9 mouse cellular contexts compared by ENCODE assay signal in the genomic region with DNA sequence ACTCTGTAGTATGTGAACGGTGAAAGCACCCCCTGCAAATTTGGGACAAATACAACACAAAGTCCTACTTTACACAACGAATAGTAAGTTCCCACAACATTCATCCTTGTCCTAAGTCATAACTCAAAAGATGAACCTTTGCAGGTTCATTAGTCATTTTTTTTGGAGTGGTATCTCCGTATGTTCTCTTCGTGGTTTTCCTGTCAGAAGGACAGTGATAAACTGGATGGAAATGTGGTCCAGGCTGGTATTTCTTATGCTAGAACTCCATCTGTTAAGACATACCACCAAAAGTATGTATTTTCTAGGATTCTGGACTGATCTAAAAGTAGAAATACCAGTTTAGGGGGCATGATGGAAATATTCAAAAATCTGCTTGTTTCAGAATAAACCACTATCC. TPM values are rescaled to one million over a fixed set of nuclear protein-coding genes. Genes with fewer than 3 reads are reported as not detected.
DNase-seq lines count a peak whose midpoint lies in the region; ATAC-seq and TF ChIP-seq lines count a peak whose summit lies in the region.
"Had no signal": no experiment of that assay in that cellular context is flagged by ENCODE, and none has a peak within 500 bp of the region (broad histone marks: within the 10 kb centered on the region; RNA-seq: fewer than 3 reads in every experiment).

No protein-coding gene starts in this region.

- no peak for DNase-seq in heart, adult 18-20 months
- peak; percentile 39 for DNase-seq in MEL (ENCODE audit: low read depth, low spot score)
- no peak for DNase-seq in left cerebral cortex, adult 8-10 months (ENCODE audit: low spot score in 2 of 2)
- no peak for DNase-seq in left cerebral cortex, postnatal 10 days (ENCODE audit: extremely low spot score in 1 of 2, low spot score in 2 of 2)

- H3K4me2 ChIP-seq in heart, embryonic 15.5 days: peak overlapping the region; percentile 80
- peak overlapping the region; percentile 91 for H3K4me2 ChIP-seq in hindbrain, embryonic 13.5 days

- H3K36me3 ChIP-seq in heart, embryonic 15.5 days: peaks cover 5% of the 10 kb centered on the region; the same call in 1 of the 2 replicates
- H3K36me3 ChIP-seq in MEL (ENCODE audit: control insufficient read depth in 1 of 2, insufficient read depth in 2 of 2, low read length in 2 of 2): peaks cover 24 to 27% of the 10 kb centered on the region in 2 experiments
- H3K36me3 ChIP-seq in hindbrain, embryonic 13.5 days: peaks cover 6% of the 10 kb centered on the region; the same call in 1 of the 2 replicates
- peaks cover 17% of the 10 kb centered on the region; the same call in 1 of the 2 replicates for H3K36me3 ChIP-seq in macrophage (ENCODE audit: inconsistent target)

- H3K4me1 ChIP-seq in heart, embryonic 15.5 days (replicated peaks): peaks cover 6% of the 10 kb centered on the region; the same call in 1 of the 2 replicates
- peaks cover 8 to 12% of the 10 kb centered on the region in 2 experiments; a peak in 2 of 4 replicates for H3K4me1 ChIP-seq in MEL (ENCODE audit: control insufficient read depth in 1 of 2, insufficient read depth in 2 of 2, low read length in 2 of 2)
- H3K4me1 ChIP-seq in hindbrain, embryonic 13.5 days (replicated peaks): peaks cover 27% of the 10 kb centered on the region

- no peak for TF ChIP-seq POLR2A in MEL (IDR thresholded peaks at IDR 0.05; ENCODE audit: control insufficient read depth in 1 of 2, insufficient read depth in 1 of 2, low read depth in 1 of 2, low read length in 2 of 2, poor library complexity in 1 of 2)

- H3K9ac ChIP-seq in heart, embryonic 15.5 days: no peak overlapping the region
- H3K9ac ChIP-seq in MEL (ENCODE audit: control insufficient read depth, low read depth, low read length, poor library complexity, severe bottlenecking): peak overlapping the region; percentile 85
- no peak overlapping the region for H3K9ac ChIP-seq in hindbrain, embryonic 13.5 days

- H3K4me3 ChIP-seq in heart, embryonic 15.5 days: peak overlapping the region; percentile 91; the same call in 1 of the 2 replicates
- H3K4me3 ChIP-seq in MEL (ENCODE audit: control insufficient read depth in 1 of 2, insufficient read depth in 1 of 2, low read depth in 2 of 2, low read length in 2 of 2): peak overlapping the region; percentile 92 to 97
- 0 out of 2 replicates have a peak overlapping the region, but pooled peaks have one; percentile 68 for H3K4me3 ChIP-seq in hindbrain, embryonic 13.5 days
- H3K4me3 ChIP-seq in macrophage (ENCODE audit: inconsistent target): peak overlapping the region; percentile 87

- H3K27me3 ChIP-seq in heart, embryonic 15.5 days: no peaks in the 10 kb centered on the region
- H3K27me3 ChIP-seq in MEL (ENCODE audit: control insufficient read depth in 1 of 2, insufficient read depth in 2 of 2, low read length in 2 of 2): no peaks in the 10 kb centered on the region
- H3K27me3 ChIP-seq in hindbrain, embryonic 13.5 days: no peaks in the 10 kb centered on the region

- 66% methylated on average over 4 of the region's 4 CpGs for WGBS in heart, embryonic 15.5 days
- WGBS in hindbrain, embryonic 13.5 days: 83% methylated on average over 4 of the region's 4 CpGs
- WGBS in macrophage (ENCODE audit: missing documents): 51% methylated on average over 4 of the region's 4 CpGs

- intact Hi-C loops in left cerebral cortex, postnatal 10 days (cut with DNase I): loop anchor here (10.0 kb wide), 1 partner anchor 333 kb away; no protein-coding TSS in a partner anchor

- TF ChIP-seq CTCF in MEL (IDR thresholded peaks at IDR 0.05 in 2 of 3, conservative IDR thresholded peaks at IDR 0.05 in 1 of 3; ENCODE audit: control insufficient read depth in 1 of 3, insufficient read depth in 1 of 3, low read depth in 2 of 3, low read length in 3 of 3, poor library complexity in 1 of 3, severe bottlenecking in 1 of 3): no peak

- no peak for ATAC-seq in heart, embryonic 15.5 days (replicated peaks; ENCODE audit: insufficient number of reproducible peaks, insufficient read depth, low FRiP score, low read depth)
- no peak for ATAC-seq in hindbrain, embryonic 13.5 days (ENCODE audit: low FRiP score)
- ATAC-seq in activated CD4-positive, CD25-positive, alpha-beta regulatory T cell, adult 4 months: no peak

- H3K27ac ChIP-seq in heart, embryonic 15.5 days: no peak overlapping the region
- H3K27ac ChIP-seq in MEL (ENCODE audit: control insufficient read depth, low read depth, low read length) (peak overlapping the region; percentile 70), macrophage (no peak overlapping the region)
- H3K27ac ChIP-seq in hindbrain, embryonic 13.5 days: no peak overlapping the region

- H3K79me2 ChIP-seq in MEL (ENCODE audit: control insufficient read depth, insufficient read depth, low read length, poor library complexity): peaks cover 23% of the 10 kb centered on the region
- peaks cover 48% of the 10 kb centered on the region for H3K79me2 ChIP-seq in macrophage (ENCODE audit: inconsistent target)

- H3K9me3 ChIP-seq in heart, embryonic 15.5 days (replicated peaks): no peaks in the 10 kb centered on the region
- no peaks in the 10 kb centered on the region for H3K9me3 ChIP-seq in MEL (replicated peaks; ENCODE audit: insufficient read depth, low read length)
- no peaks in the 10 kb centered on the region for H3K9me3 ChIP-seq in hindbrain, embryonic 13.5 days

- no peak for TF ChIP-seq RAD21 in MEL (IDR thresholded peaks at IDR 0.05; ENCODE audit: low read depth, low read length)

- peak; percentile 49 to 56 for TF ChIP-seq EP300 in MEL (IDR thresholded peaks at IDR 0.05; ENCODE audit: low read depth in 1 of 2, low read length in 2 of 2)

TF ChIP-seq in MEL, 35 proteins besides CTCF, POLR2A, EP300 and RAD21:
- no peak; the same call in 1 of the 2 replicates for TF ChIP-seq MYC (IDR thresholded peaks at IDR 0.05; ENCODE audit: low read depth, low read length)
- TF ChIP-seq ETS1 (IDR thresholded peaks at IDR 0.05; ENCODE audit: low read depth, low read length): peak; percentile 41; the same call in 1 of the 2 replicates
- TF ChIP-seq TCF12 (IDR thresholded peaks at IDR 0.05; ENCODE audit: low read depth, low read length): peak; percentile 54; the same call in 1 of the 2 replicates
- peak; percentile 37; the same call in 1 of the 2 replicates for TF ChIP-seq GATA1 (IDR thresholded peaks at IDR 0.05; ENCODE audit: low read depth, low read length)
- peak; percentile 59 for TF ChIP-seq ZNF384 (IDR thresholded peaks at IDR 0.05; ENCODE audit: low read depth, low read length)
- TF ChIP-seq CHD1 (IDR thresholded peaks at IDR 0.05; ENCODE audit: low read depth, low read length): no peak

RNA-seq across cellular contexts. Expression of a gene that starts 1.4 kb away (rescaled TPM):
- polyA plus RNA-seq in heart, embryonic 15.5 days (2015; fragmentation: Nextera tagmentation; extraction: Ambion mirVana): 14.0 and 16.9 TPM in 2 replicates
- 10 to 100 TPM in 1 of 2 experiments, 1 to 10 TPM in 1; 9.1 to 11.2 TPM for total RNA-seq in heart, adult 18-20 months (2021)
- total RNA-seq in MEL (2012; rRNA removed): 23.8 and 25.0 TPM in 2 replicates
- polyA plus RNA-seq in MEL (2012; ENCODE audit: insufficient read depth in 1 of 2, insufficient read length in 2 of 2, low read depth in 1 of 2, low replicate concordance in 2 of 2, missing spikeins in 1 of 2) (100 to 1,000 TPM in 1 of 2 experiments, 10 to 100 TPM in 1; 39.5 to 108 TPM), macrophage (2018) (27.9 to 30.5 TPM (median 29.9 TPM) in 3 replicates)
- 18.4 and 20.1 TPM in 2 replicates for polyA plus RNA-seq in hindbrain, embryonic 13.5 days (2015; fragmentation: Nextera tagmentation; extraction: Ambion mirVana)
- 10 to 100 TPM; 16.3 to 50.8 (median 29.0) TPM for total RNA-seq in macrophage (2018; cell fraction: chromatin; rRNA removed)
- 10 to 100 TPM; 20.6 to 38.4 (median 31.4) TPM for total RNA-seq in macrophage (2018; cell fraction: cytosol; rRNA removed)
- 10 to 100 TPM; 22.1 to 61.6 (median 38.1) TPM for total RNA-seq in macrophage (2018; cell fraction: nucleus; rRNA removed)
- polyA plus RNA-seq in activated CD4-positive, CD25-positive, alpha-beta regulatory T cell, adult 4 months (2017; shearing (Covaris generic)): 1 to 10 TPM; 4.2 to 4.9 TPM
- 10 to 100 TPM; 23.2 to 26.1 (median 25.1) TPM for total RNA-seq in left cerebral cortex, adult 8-10 months (2022)
- 10 to 100 TPM; 22.8 to 26.4 TPM for total RNA-seq in left cerebral cortex, postnatal 10 days (2021)

RNA-seq across cellular contexts. Expression of a gene that starts 39.0 kb away (rescaled TPM):
- polyA plus RNA-seq in heart, embryonic 15.5 days (2015; fragmentation: Nextera tagmentation; extraction: Ambion mirVana): 26.7 and 28.4 TPM in 2 replicates
- total RNA-seq in heart, adult 18-20 months (2021): 10 to 100 TPM; 25.8 to 28.0 TPM
- 55.9 and 58.3 TPM in 2 replicates for total RNA-seq in MEL (2012; rRNA removed)
- polyA plus RNA-seq in MEL (2012; ENCODE audit: insufficient read depth in 1 of 2, insufficient read length in 2 of 2, low read depth in 1 of 2, low replicate concordance in 2 of 2, missing spikeins in 1 of 2) (100 to 1,000 TPM in 1 of 2 experiments, 10 to 100 TPM in 1; 50.5 to 463 TPM), macrophage (2018) (20.5 to 49.0 TPM (median 40.3 TPM) in 3 replicates)
- polyA plus RNA-seq in hindbrain, embryonic 13.5 days (2015; fragmentation: Nextera tagmentation; extraction: Ambion mirVana): 65.7 and 67.5 TPM in 2 replicates
- 100 to 1,000 TPM; 183 to 380 (median 321) TPM for total RNA-seq in macrophage (2018; cell fraction: chromatin; rRNA removed)
- 10 to 100 TPM; 26.3 to 41.9 (median 35.5) TPM for total RNA-seq in macrophage (2018; cell fraction: cytosol; rRNA removed)
- 100 to 1,000 TPM; 112 to 221 (median 157) TPM for total RNA-seq in macrophage (2018; cell fraction: nucleus; rRNA removed)
- 10 to 100 TPM; 42.6 to 47.7 TPM for polyA plus RNA-seq in activated CD4-positive, CD25-positive, alpha-beta regulatory T cell, adult 4 months (2017; shearing (Covaris generic))
- 10 to 100 TPM; 39.6 to 46.5 (median 44.0) TPM for total RNA-seq in left cerebral cortex, adult 8-10 months (2022)
- 10 to 100 TPM; 46.7 to 49.6 TPM for total RNA-seq in left cerebral cortex, postnatal 10 days (2021)

RNA-seq across cellular contexts. Expression of a gene that starts 39.2 kb away (rescaled TPM):
- polyA plus RNA-seq in heart, embryonic 15.5 days (2015; fragmentation: Nextera tagmentation; extraction: Ambion mirVana): 0.20 TPM in 1 of 2 replicates, not detected in the other
- total RNA-seq in heart, adult 18-20 months (2021): under 1 TPM in 1 of 2 experiments, not detected in 1; 0.15 TPM
- not detected in 2 replicates for total RNA-seq in MEL (2012; rRNA removed)
- not detected for polyA plus RNA-seq in MEL (2012; ENCODE audit: insufficient read depth in 1 of 2, insufficient read length in 2 of 2, low read depth in 1 of 2, low replicate concordance in 2 of 2, missing spikeins in 1 of 2)
- polyA plus RNA-seq in hindbrain, embryonic 13.5 days (2015; fragmentation: Nextera tagmentation; extraction: Ambion mirVana): not detected in 2 replicates
- not detected for total RNA-seq in macrophage (2018; cell fraction: chromatin; rRNA removed)
- under 1 TPM in 3 of 26 experiments, not detected in 23; 0.09 to 0.15 (median 0.09) TPM for total RNA-seq in macrophage (2018; cell fraction: cytosol; rRNA removed)
- not detected for total RNA-seq in macrophage (2018; cell fraction: nucleus; rRNA removed)
- 0.09 TPM in 1 of 3 replicates, not detected in the others for polyA plus RNA-seq in macrophage (2018)
- polyA plus RNA-seq in activated CD4-positive, CD25-positive, alpha-beta regulatory T cell, adult 4 months (2017; shearing (Covaris generic)): not detected
- total RNA-seq in left cerebral cortex, adult 8-10 months (2022): under 1 TPM in 3 of 4 experiments, not detected in 1; 0.20 to 0.32 (median 0.28) TPM
- under 1 TPM in 1 of 2 experiments, not detected in 1; 0.28 TPM for total RNA-seq in left cerebral cortex, postnatal 10 days (2021)
- polyA plus RNA-seq: neural tube, embryonic 11.5 days had no signal
